Mouse (Mus musculus): ENCODE data around the gene Lax1. TPM values are rescaled to one million over a fixed set of nuclear protein-coding genes. Genes with fewer than 3 reads are reported as not detected.

Lax1 gene
- total and polyA plus RNA-seq, 3 experiments = 0.04 TPM; not detected in 2

DNA sequence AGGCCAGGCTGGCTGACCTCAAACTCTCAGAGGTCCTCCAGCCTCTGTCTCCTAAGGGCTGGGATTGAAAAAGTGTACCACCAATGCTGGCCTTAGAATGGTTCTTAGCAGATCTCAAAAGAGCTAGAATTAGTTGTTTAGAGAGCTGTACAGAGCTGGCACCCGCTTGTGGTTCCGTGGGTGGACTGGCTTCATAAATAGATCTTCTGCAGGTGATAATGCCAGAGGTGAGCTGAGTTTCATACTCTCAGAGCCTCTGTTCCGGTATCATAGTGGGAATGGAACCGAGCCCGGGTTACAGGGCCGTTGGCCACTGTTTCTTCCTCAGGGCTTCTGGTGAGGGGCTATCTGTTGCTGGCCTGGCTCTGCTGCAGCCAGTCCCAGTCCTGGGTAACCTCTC lies 1.1 kb upstream of the Lax1 start:
- Histone ChIP-seq H3K27me3 (ENCODE audit: control insufficient read depth in 1 of 2, insufficient read depth in 2 of 2, low read length in 2 of 2) (peaks cover 0 to 5% of the 10 kb centered on the region in 2 experiments; a peak in 2 of 4 replicates), H3K27ac (ENCODE audit: control insufficient read depth, low read depth, low read length) (no peak overlapping the region), H3K4me1 (ENCODE audit: control insufficient read depth in 1 of 2, insufficient read depth in 2 of 2, low read length in 2 of 2) (no peaks in the 10 kb centered on the region), H3K79me2 (ENCODE audit: control insufficient read depth, insufficient read depth, low read length, poor library complexity) (no peaks in the 10 kb centered on the region), H3K9ac (ENCODE audit: control insufficient read depth, low read depth, low read length, poor library complexity, severe bottlenecking) (no peak overlapping the region), H3K9me3 (replicated peaks; ENCODE audit: insufficient read depth, low read length) (no peaks in the 10 kb centered on the region), H3K36me3 (ENCODE audit: control insufficient read depth in 1 of 2, insufficient read depth in 2 of 2, low read length in 2 of 2) (no peaks in the 10 kb centered on the region), H3K4me3 (ENCODE audit: control insufficient read depth in 1 of 2, insufficient read depth in 1 of 2, low read depth in 2 of 2, low read length in 2 of 2) (no peak overlapping the region)
- DNase-seq (ENCODE audit: low read depth, low spot score) = no peak
- TF ChIP-seq EP300 (IDR thresholded peaks at IDR 0.05; ENCODE audit: low read depth in 1 of 2, low read length in 2 of 2) (no peak), NELFE (IDR thresholded peaks at IDR 0.05; ENCODE audit: low read depth, low read length) (no peak), ZNF384 (IDR thresholded peaks at IDR 0.05; ENCODE audit: low read depth, low read length) (no peak), MEF2A (IDR thresholded peaks at IDR 0.05; ENCODE audit: extremely low read depth, insufficient replicate concordance, low read depth, low read length, poor library complexity, severe bottlenecking) (no peak), TBP (IDR thresholded peaks at IDR 0.05; ENCODE audit: low read depth, low read length) (no peak), MAX (IDR thresholded peaks at IDR 0.05; ENCODE audit: low read length) (no peak), MYC (IDR thresholded peaks at IDR 0.05; ENCODE audit: low read depth, low read length) (no peak), TAL1 (IDR thresholded peaks at IDR 0.05; ENCODE audit: low read length) (no peak), UBTF (IDR thresholded peaks at IDR 0.05; ENCODE audit: borderline replicate concordance, insufficient read depth, low read depth, low read length) (no peak), MAZ (IDR thresholded peaks at IDR 0.05; ENCODE audit: low read depth, low read length) (no peak), POLR2AphosphoS5 (IDR thresholded peaks at IDR 0.05; ENCODE audit: borderline replicate concordance, low read depth, low read length) (no peak)

DNA sequence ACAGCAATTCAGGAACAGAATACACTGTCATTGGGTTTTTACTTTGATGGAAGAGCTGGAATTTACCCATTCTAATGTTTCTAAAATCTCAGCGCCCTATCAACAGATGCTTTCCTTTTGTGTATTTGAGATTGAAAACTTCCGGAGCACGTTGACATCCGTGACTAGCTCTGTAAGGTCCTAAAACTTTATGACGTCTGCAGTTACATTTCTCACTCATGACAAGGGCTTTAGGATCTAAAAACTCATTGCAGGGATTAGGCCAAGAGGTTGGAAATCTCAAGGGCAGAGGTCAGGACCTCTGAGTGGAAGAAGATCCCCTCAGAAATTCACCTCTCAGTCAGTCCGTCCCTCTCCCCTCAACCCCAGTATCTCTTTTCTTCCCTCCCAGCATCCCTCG lies 1.6 kb downstream of the Lax1 start:
- H3K4me3 ChIP-seq (ENCODE audit: control insufficient read depth in 1 of 2, insufficient read depth in 1 of 2, low read depth in 2 of 2, low read length in 2 of 2) = no peak overlapping the region
- H3K27me3 ChIP-seq (ENCODE audit: control insufficient read depth in 1 of 2, insufficient read depth in 2 of 2, low read length in 2 of 2) = peaks cover 0 to 5% of the 10 kb centered on the region in 2 experiments; a peak in 2 of 4 replicates
- no peaks in the 10 kb centered on the region for H3K79me2 ChIP-seq (ENCODE audit: control insufficient read depth, insufficient read depth, low read length, poor library complexity)
- H3K27ac ChIP-seq (ENCODE audit: control insufficient read depth, low read depth, low read length) = no peak overlapping the region
- DNase-seq (ENCODE audit: low read depth, low spot score) = no peak
- TF ChIP-seq ZKSCAN1 (IDR thresholded peaks at IDR 0.05; ENCODE audit: low read depth, low read length) = no peak
- no peaks in the 10 kb centered on the region for H3K36me3 ChIP-seq (ENCODE audit: control insufficient read depth in 1 of 2, insufficient read depth in 2 of 2, low read length in 2 of 2)
- H3K4me1 ChIP-seq (ENCODE audit: control insufficient read depth in 1 of 2, insufficient read depth in 2 of 2, low read length in 2 of 2) = no peaks in the 10 kb centered on the region
- no peak overlapping the region for H3K9ac ChIP-seq (ENCODE audit: control insufficient read depth, low read depth, low read length, poor library complexity, severe bottlenecking)
- H3K9me3 ChIP-seq (replicated peaks; ENCODE audit: insufficient read depth, low read length) = no peaks in the 10 kb centered on the region

GRCm38 (mm10) chr1:133685749-133686519 lies 4.0 kb downstream of the Lax1 start:
- no peak overlapping the region for H3K27ac ChIP-seq (ENCODE audit: control insufficient read depth, low read depth, low read length)
- H3K79me2 ChIP-seq (ENCODE audit: control insufficient read depth, insufficient read depth, low read length, poor library complexity) = no peaks in the 10 kb centered on the region
- H3K9ac ChIP-seq (ENCODE audit: control insufficient read depth, low read depth, low read length, poor library complexity, severe bottlenecking) = no peak overlapping the region
- DNase-seq (ENCODE audit: low read depth, low spot score) = no peak
- no peaks in the 10 kb centered on the region for H3K4me1 ChIP-seq (ENCODE audit: control insufficient read depth in 1 of 2, insufficient read depth in 2 of 2, low read length in 2 of 2)
- peaks cover 3 to 5% of the 10 kb centered on the region in 2 experiments; a peak in 3 of 4 replicates for H3K27me3 ChIP-seq (ENCODE audit: control insufficient read depth in 1 of 2, insufficient read depth in 2 of 2, low read length in 2 of 2)
- H3K9me3 ChIP-seq (replicated peaks; ENCODE audit: insufficient read depth, low read length) = no peaks in the 10 kb centered on the region
- H3K4me3 ChIP-seq (ENCODE audit: control insufficient read depth in 1 of 2, insufficient read depth in 1 of 2, low read depth in 2 of 2, low read length in 2 of 2) = no peak overlapping the region
- H3K36me3 ChIP-seq (ENCODE audit: control insufficient read depth in 1 of 2, insufficient read depth in 2 of 2, low read length in 2 of 2) = no peaks in the 10 kb centered on the region
- TF ChIP-seq HCFC1 (IDR thresholded peaks at IDR 0.05; ENCODE audit: low read depth, low read length) = no peak
- no peak for TF ChIP-seq SIN3A (IDR thresholded peaks at IDR 0.05; ENCODE audit: low read length)
- TF ChIP-seq MYC (IDR thresholded peaks at IDR 0.05; ENCODE audit: low read depth, low read length) = no peak
- no peak for TF ChIP-seq USF2 (IDR thresholded peaks at IDR 0.05; ENCODE audit: borderline replicate concordance in 1 of 2, insufficient read depth in 1 of 2, low read depth in 1 of 2, low read length in 2 of 2)
- no peak for TF ChIP-seq KAT2A (conservative IDR thresholded peaks at IDR 0.05; ENCODE audit: low read depth, low read length)
- no peak for TF ChIP-seq ZKSCAN1 (IDR thresholded peaks at IDR 0.05; ENCODE audit: low read depth, low read length)
- no peak for TF ChIP-seq TCF12 (IDR thresholded peaks at IDR 0.05; ENCODE audit: low read depth, low read length)
- TF ChIP-seq POLR2AphosphoS2 (IDR thresholded peaks at IDR 0.05; ENCODE audit: low read length) = no peak
- TF ChIP-seq ZMIZ1 (IDR thresholded peaks at IDR 0.05; ENCODE audit: low read depth, low read length) = no peak
- no peak for TF ChIP-seq SMC3 (IDR thresholded peaks at IDR 0.05; ENCODE audit: low read depth, low read length)
- no peak for TF ChIP-seq GABPA (IDR thresholded peaks at IDR 0.05; ENCODE audit: low read depth, low read length)
- no peak for TF ChIP-seq NRF1 (IDR thresholded peaks at IDR 0.05; ENCODE audit: insufficient read depth, low read depth, low read length, poor library complexity, severe bottlenecking)
- no peak for TF ChIP-seq GATA1 (IDR thresholded peaks at IDR 0.05; ENCODE audit: low read depth, low read length)
- TF ChIP-seq MAZ (IDR thresholded peaks at IDR 0.05; ENCODE audit: low read depth, low read length) = no peak
- TF ChIP-seq RCOR1 (IDR thresholded peaks at IDR 0.05; ENCODE audit: low read depth, low read length) = no peak
